Mouse (Mus musculus): Measurements from ENCODE around the gene Pde6c. TPM values are rescaled to one million over a fixed set of nuclear protein-coding genes. Genes with fewer than 3 reads are reported as not detected.
A peak's percentile ranks its signal among the peaks of the same experiment; 100 is the strongest.

Gene Pde6c
- polyA plus RNA-seq (2012; fragmentation: generic; extraction: Trizol), result not detected
- long read RNA-seq, experiment 1, result 0 reads
- long read RNA-seq, experiment 2, result 0 reads

GRCm38 (mm10) chr19:38132481-38132880, at the start of gene Pde6c:
Pde6c (plus strand) TSS chr19:38132781.
- no peak for TF ChIP-seq USF1 (IDR thresholded peaks at IDR 0.05; ENCODE audit: low read depth)
- no peak within 1 kb of the TSS for H3K4me3 ChIP-seq (ENCODE audit: insufficient read depth, poor library complexity, severe bottlenecking)
- no peaks in the 10 kb centered on the region for H3K36me3 ChIP-seq (ENCODE audit: control insufficient read depth, insufficient read depth)
- H3K79me3 ChIP-seq (ENCODE audit: low read depth), result no peaks in the 10 kb centered on the region
- H3K79me2 ChIP-seq (ENCODE audit: control insufficient read depth, insufficient read depth), result no peaks in the 10 kb centered on the region
- H3ac ChIP-seq (ENCODE audit: control insufficient read depth, insufficient read length, low read depth), result no peak within 1 kb of the TSS
- no peaks in the 10 kb centered on the region for H3K27me3 ChIP-seq (ENCODE audit: control insufficient read depth, insufficient read depth, insufficient read length)

- TF ChIP-seq CTCF (IDR thresholded peaks at IDR 0.05; ENCODE audit: control insufficient read depth, insufficient read depth, insufficient read length) (no peak), USF1 (IDR thresholded peaks at IDR 0.05; ENCODE audit: low read depth) (no peak), MAX (IDR thresholded peaks at IDR 0.05) (no peak), CEBPB (IDR thresholded peaks at IDR 0.05; ENCODE audit: low read depth) (no peak), MYOD1 (IDR thresholded peaks at IDR 0.05; ENCODE audit: control insufficient read depth, insufficient read length, low read depth) (no peak), FOSL1 (IDR thresholded peaks at IDR 0.05; ENCODE audit: insufficient read depth, low read length, poor library complexity, severe bottlenecking) (no peak), MYOG (IDR thresholded peaks at IDR 0.05; ENCODE audit: control insufficient read depth, extremely low read depth, insufficient read length) (no peak)
These were observed 49.6 kb upstream of the Pde6c start for GRCm38 (mm10) chr19:38082931-38083525.

GRCm38 (mm10) chr19:38085841-38086240, 46.7 kb upstream of the Pde6c start:
- no peaks in the 10 kb centered on the region for H3K36me3 ChIP-seq (ENCODE audit: control insufficient read depth, insufficient read depth)
- no peaks in the 10 kb centered on the region for H3K79me3 ChIP-seq (ENCODE audit: low read depth)
- no peaks in the 10 kb centered on the region for H3K79me2 ChIP-seq (ENCODE audit: control insufficient read depth, insufficient read depth)
- no peak overlapping the region for H3ac ChIP-seq (ENCODE audit: control insufficient read depth, insufficient read length, low read depth)
- TF ChIP-seq USF1 (IDR thresholded peaks at IDR 0.05; ENCODE audit: low read depth) (no peak), CTCF (IDR thresholded peaks at IDR 0.05; ENCODE audit: control insufficient read depth, insufficient read depth, insufficient read length) (no peak), MAX (IDR thresholded peaks at IDR 0.05) (no peak), FOSL1 (IDR thresholded peaks at IDR 0.05; ENCODE audit: insufficient read depth, low read length, poor library complexity, severe bottlenecking) (no peak), MYOG (IDR thresholded peaks at IDR 0.05; ENCODE audit: control insufficient read depth, extremely low read depth, insufficient read length) (no peak), CEBPB (IDR thresholded peaks at IDR 0.05; ENCODE audit: low read depth) (no peak), MYOD1 (IDR thresholded peaks at IDR 0.05; ENCODE audit: control insufficient read depth, insufficient read length, low read depth) (no peak)
- H3K4me3 ChIP-seq (ENCODE audit: insufficient read depth, poor library complexity, severe bottlenecking), result no peak overlapping the region
- peaks cover 5% of the 10 kb centered on the region for H3K27me3 ChIP-seq (ENCODE audit: control insufficient read depth, insufficient read depth, insufficient read length)

More at GRCm38 (mm10) chr19:38082931-38083525, 49.6 kb upstream of the Pde6c start:
- H3K36me3 ChIP-seq (ENCODE audit: control insufficient read depth, insufficient read depth), result no peaks in the 10 kb centered on the region
- H3K79me2 ChIP-seq (ENCODE audit: control insufficient read depth, insufficient read depth), result no peaks in the 10 kb centered on the region
- H3K4me3 ChIP-seq (ENCODE audit: insufficient read depth, poor library complexity, severe bottlenecking), result no peak overlapping the region
- H3K27me3 ChIP-seq (ENCODE audit: control insufficient read depth, insufficient read depth, insufficient read length), result no peaks in the 10 kb centered on the region
- H3ac ChIP-seq (ENCODE audit: control insufficient read depth, insufficient read length, low read depth), result no peak overlapping the region
- no peaks in the 10 kb centered on the region for H3K79me3 ChIP-seq (ENCODE audit: low read depth)

GRCm38 (mm10) chr19:38086948-38087551, 45.5 kb upstream of the Pde6c start:
- Histone ChIP-seq H3K4me3 (ENCODE audit: insufficient read depth, poor library complexity, severe bottlenecking) (no peak overlapping the region), H3K36me3 (ENCODE audit: control insufficient read depth, insufficient read depth) (no peaks in the 10 kb centered on the region), H3ac (ENCODE audit: control insufficient read depth, insufficient read length, low read depth) (no peak overlapping the region), H3K79me2 (ENCODE audit: control insufficient read depth, insufficient read depth) (no peaks in the 10 kb centered on the region), H3K79me3 (ENCODE audit: low read depth) (no peaks in the 10 kb centered on the region), H3K27me3 (ENCODE audit: control insufficient read depth, insufficient read depth, insufficient read length) (peaks cover 5% of the 10 kb centered on the region)
- peak; percentile 41 for TF ChIP-seq CTCF (IDR thresholded peaks at IDR 0.05; ENCODE audit: control insufficient read depth, insufficient read depth, insufficient read length)
- TF ChIP-seq MYOD1 (IDR thresholded peaks at IDR 0.05; ENCODE audit: control insufficient read depth, insufficient read length, low read depth), result no peak
- no peak for TF ChIP-seq USF1 (IDR thresholded peaks at IDR 0.05; ENCODE audit: low read depth)
- no peak for TF ChIP-seq FOSL1 (IDR thresholded peaks at IDR 0.05; ENCODE audit: insufficient read depth, low read length, poor library complexity, severe bottlenecking)

- H3K4me3 ChIP-seq (ENCODE audit: insufficient read depth, poor library complexity, severe bottlenecking), result no peak overlapping the region
- no peaks in the 10 kb centered on the region for H3K36me3 ChIP-seq (ENCODE audit: control insufficient read depth, insufficient read depth)
- H3K79me2 ChIP-seq (ENCODE audit: control insufficient read depth, insufficient read depth), result no peaks in the 10 kb centered on the region
- no peaks in the 10 kb centered on the region for H3K79me3 ChIP-seq (ENCODE audit: low read depth)
- H3ac ChIP-seq (ENCODE audit: control insufficient read depth, insufficient read length, low read depth), result no peak overlapping the region
- TF ChIP-seq CTCF (IDR thresholded peaks at IDR 0.05; ENCODE audit: control insufficient read depth, insufficient read depth, insufficient read length) (no peak), FOSL1 (IDR thresholded peaks at IDR 0.05; ENCODE audit: insufficient read depth, low read length, poor library complexity, severe bottlenecking) (no peak), MYOG (IDR thresholded peaks at IDR 0.05; ENCODE audit: control insufficient read depth, extremely low read depth, insufficient read length) (no peak), CEBPB (IDR thresholded peaks at IDR 0.05; ENCODE audit: low read depth) (no peak), USF1 (IDR thresholded peaks at IDR 0.05; ENCODE audit: low read depth) (no peak), MYOD1 (IDR thresholded peaks at IDR 0.05; ENCODE audit: control insufficient read depth, insufficient read length, low read depth) (no peak), MAX (IDR thresholded peaks at IDR 0.05) (no peak)
- peaks cover 12% of the 10 kb centered on the region for H3K27me3 ChIP-seq (ENCODE audit: control insufficient read depth, insufficient read depth, insufficient read length)
These were observed 43.2 kb upstream of the Pde6c start for GRCm38 (mm10) chr19:38089358-38089757.

GRCm38 (mm10) chr19:38091512-38091985, 41.0 kb upstream of the Pde6c start:
- Histone ChIP-seq H3K27me3 (ENCODE audit: control insufficient read depth, insufficient read depth, insufficient read length) (peaks cover 20% of the 10 kb centered on the region), H3K36me3 (ENCODE audit: control insufficient read depth, insufficient read depth) (no peaks in the 10 kb centered on the region), H3ac (ENCODE audit: control insufficient read depth, insufficient read length, low read depth) (no peak overlapping the region), H3K79me2 (ENCODE audit: control insufficient read depth, insufficient read depth) (no peaks in the 10 kb centered on the region), H3K4me3 (ENCODE audit: insufficient read depth, poor library complexity, severe bottlenecking) (no peak overlapping the region), H3K79me3 (ENCODE audit: low read depth) (no peaks in the 10 kb centered on the region)
- no peak for TF ChIP-seq MYOD1 (IDR thresholded peaks at IDR 0.05; ENCODE audit: control insufficient read depth, insufficient read length, low read depth)
